Mouse (Mus musculus) ES-E14 (cell line): Measurements from ENCODE around the gene Foxn3.

ENCODE experiments used
- CHD2 ChIP-seq: IDR thresholded peaks from 2 replicates; pipeline ENCODE4 v1.6.1; 2014; ENCODE audit warnings: mild to moderate bottlenecking, low read depth, low read length, inconsistent platforms
- HCFC1 ChIP-seq: IDR thresholded peaks from 2 replicates; pipeline ENCODE4 v1.6.1; 2012; ENCODE audit warnings: low read length, inconsistent platforms, borderline replicate concordance; ENCODE audit not compliant: insufficient read depth
- ZC3H11A ChIP-seq: IDR thresholded peaks from 2 replicates; pipeline ENCODE4 v1.6.1; 2012; ENCODE audit warnings: low read depth, mild to moderate bottlenecking, inconsistent platforms, low read length, borderline replicate concordance
- ZNF384 ChIP-seq: IDR thresholded peaks from 2 replicates; pipeline ENCODE4 v1.6.1; 2012; ENCODE audit warnings: low read depth, low read length, inconsistent platforms

- TF ChIP-seq CHD2 (no peak), ZC3H11A (no peak), HCFC1 (no peak), ZNF384 (no peak)
Measured at GRCm38 (mm10) chr12:99498978-99499694, 64.2 kb downstream of the Foxn3 start.
